Mouse (Mus musculus) midbrain, embryonic 13.5 days (tissue): ENCODE measurements around the gene Aurkaip1. TPM values are rescaled to one million over a fixed set of nuclear protein-coding genes. Genes with fewer than 3 reads are reported as not detected.
A peak's percentile ranks its signal among the peaks of the same experiment; 100 is the strongest.

Source experiments
- ATAC-seq: fragments of 200-750 bp; cut with Nextera tagmentation; 2 replicates; pipeline ENCODE4 v1.8.0; 2017; ENCODE audit warnings: mild to moderate bottlenecking, moderate TSS enrichment, moderate library complexity
- H3K27ac ChIP-seq: fragments of 300-500 bp; sonication (generic); 2 replicates; pipeline ENCODE4 v1.5.1; 2015; ENCODE audit warnings: inconsistent platforms, mild to moderate bottlenecking, moderate library complexity
- H3K27me3 ChIP-seq: fragments of 300-500 bp; sonication (generic); 2 replicates; pipeline ENCODE4 v1.6.1; 2015; ENCODE audit warnings: mild to moderate bottlenecking, inconsistent platforms
- H3K36me3 ChIP-seq: fragments of 300-500 bp; sonication (generic); 2 replicates; pipeline ENCODE4 v1.6.1; 2015; ENCODE audit warnings: mild to moderate bottlenecking, inconsistent platforms
- H3K4me1 ChIP-seq: fragments of 300-500 bp; sonication (generic); replicated peaks from 2 replicates; pipeline ENCODE4 v1.6.1; 2015; ENCODE audit warnings: inconsistent platforms
- H3K4me2 ChIP-seq: fragments of 300-500 bp; sonication (generic); replicated peaks from 2 replicates; pipeline ENCODE4 v1.6.1; 2015; ENCODE audit warnings: moderate library complexity, mild to moderate bottlenecking, inconsistent platforms
- H3K4me3 ChIP-seq: fragments of 300-500 bp; sonication (generic); replicated peaks from 2 replicates; pipeline ENCODE4 v1.5.1; 2015; ENCODE audit warnings: mild to moderate bottlenecking, inconsistent platforms
- H3K9ac ChIP-seq: fragments of 300-500 bp; sonication (generic); replicated peaks from 2 replicates; pipeline ENCODE4 v1.6.1; 2015; ENCODE audit warnings: mild to moderate bottlenecking, inconsistent platforms
- H3K9me3 ChIP-seq: fragments of 300-500 bp; sonication (generic); 2 replicates; pipeline ENCODE4 v1.6.1; 2016; ENCODE audit warnings: mild to moderate bottlenecking, inconsistent platforms
- WGBS: fragments of 180-500 bp; shearing (Covaris S2); methylation state at CpG from one replicate; pipeline ENCODE4 v1.1.7; 2015; 5-methylcytosine and 5-hydroxymethylcytosine counted together
- polyA plus RNA-seq: library from polyadenylated mRNA; unstranded; fragments of >200 nt; fragmentation: Nextera tagmentation; extraction: Ambion mirVana; gene quantifications from 2 replicates; pipeline ENCODE4 v1.2.1, GENCODE M21; 2015

The Aurkaip1 gene
- polyA plus RNA-seq, 1 experiment from 2014 or later = 146 TPM

DNA sequence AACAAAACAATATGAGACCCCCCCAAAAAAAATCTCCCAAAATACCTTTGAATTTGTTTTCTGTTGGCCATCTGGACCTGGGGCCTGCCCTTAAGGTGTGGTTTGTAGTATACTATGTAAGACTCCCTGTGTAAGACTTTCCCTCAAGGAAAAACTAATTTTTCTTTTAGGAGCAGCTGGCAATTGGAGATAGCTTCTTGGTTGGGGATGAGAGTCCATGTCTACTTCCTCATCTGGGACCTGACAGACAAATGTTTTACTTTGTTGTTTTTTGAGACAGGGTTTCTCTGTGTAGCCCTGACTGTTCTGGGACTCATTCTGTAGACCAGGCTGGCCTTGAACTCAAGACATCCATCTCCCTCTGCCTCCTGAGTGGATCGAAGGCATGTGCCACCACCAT lies 29.0 kb upstream of the Aurkaip1 start:
- Histone ChIP-seq H3K9me3 (no peaks in the 10 kb centered on the region), H3K4me3 (no peak overlapping the region), H3K9ac (no peak overlapping the region), H3K27ac (no peak overlapping the region), H3K36me3 (peaks cover 6% of the 10 kb centered on the region; the same call in 1 of the 2 replicates), H3K27me3 (no peaks in the 10 kb centered on the region), H3K4me1 (peaks cover 19% of the 10 kb centered on the region), H3K4me2 (no peak overlapping the region)
- 100% methylated on average over 1 of the region's 1 CpGs for WGBS
- ATAC-seq = no peak

DNA sequence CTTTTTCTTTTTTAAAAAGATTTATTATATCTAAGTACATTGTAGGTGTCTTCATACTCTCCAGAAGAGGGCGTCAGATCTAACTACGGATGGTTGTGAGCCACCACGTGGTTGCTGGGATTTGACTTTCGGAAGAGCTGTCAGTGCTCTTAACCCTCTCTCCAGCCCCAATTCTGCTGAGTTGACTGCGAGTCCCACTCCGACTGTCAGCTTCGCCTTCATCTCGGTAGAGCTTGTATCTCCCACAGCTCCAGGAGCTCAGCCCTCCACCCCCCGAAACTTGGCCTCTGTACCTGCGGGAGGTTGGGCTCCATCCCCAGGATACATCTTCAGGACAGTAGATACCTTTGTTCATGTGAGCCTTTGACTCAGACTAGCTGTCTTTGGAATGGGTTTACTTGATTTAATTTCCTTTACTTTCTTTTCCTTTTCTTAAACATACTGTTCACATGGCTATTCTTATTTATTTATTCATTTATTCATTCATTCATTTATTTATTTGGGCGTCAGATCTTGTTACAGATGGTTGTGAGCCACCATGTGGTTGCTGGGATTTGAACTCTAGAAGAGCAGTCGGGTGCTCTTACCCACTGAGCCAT lies 28.2 kb upstream of the Aurkaip1 start, which contains the start of gene Mrpl20:
Gene Mrpl20 (plus strand): TSS at position 138 of the 599 bp plus-strand sequence.
- peak within 1 kb of the TSS; percentile 71 for H3K27ac ChIP-seq
- peak within 1 kb of the TSS; percentile 96 for H3K4me3 ChIP-seq
- peak within 1 kb of the TSS; percentile 83 for H3K4me2 ChIP-seq
- WGBS = 10% methylated on average over 12 of the region's 12 CpGs
- H3K9me3 ChIP-seq = no peaks in the 10 kb centered on the region
- H3K36me3 ChIP-seq = peaks cover 13% of the 10 kb centered on the region
- H3K27me3 ChIP-seq = no peaks in the 10 kb centered on the region
- peak; percentile 34; the same call in 1 of the 2 replicates for ATAC-seq
- peaks cover 19% of the 10 kb centered on the region for H3K4me1 ChIP-seq
- H3K9ac ChIP-seq = peak within 1 kb of the TSS; percentile 87

- peak overlapping the region; percentile 96 for H3K4me3 ChIP-seq
- peak overlapping the region; percentile 71 for H3K27ac ChIP-seq
- no peaks in the 10 kb centered on the region for H3K27me3 ChIP-seq
- 1% methylated on average over 58 of the region's 58 CpGs for WGBS
- H3K9me3 ChIP-seq = no peaks in the 10 kb centered on the region
- peak overlapping the region; percentile 87 for H3K9ac ChIP-seq
- H3K36me3 ChIP-seq = peaks cover 20% of the 10 kb centered on the region
- ATAC-seq = peak; percentile 99
- peaks cover 19% of the 10 kb centered on the region for H3K4me1 ChIP-seq
- H3K4me2 ChIP-seq = peak overlapping the region; percentile 83
Observed at GRCm38 (mm10) chr4:155803340-155804041, 27.6 kb upstream of the Aurkaip1 start.

- Histone ChIP-seq H3K27me3 (no peaks in the 10 kb centered on the region), H3K36me3 (peaks cover 46% of the 10 kb centered on the region), H3K4me1 (peaks cover 25% of the 10 kb centered on the region), H3K9me3 (no peaks in the 10 kb centered on the region), H3K4me2 (no peak overlapping the region), H3K9ac (no peak overlapping the region), H3K4me3 (no peak overlapping the region), H3K27ac (no peak overlapping the region)
- ATAC-seq = no peak
- 90% methylated on average over 3 of the region's 3 CpGs for WGBS
Observed at GRCm38 (mm10) chr4:155807841-155808240, 23.2 kb upstream of the Aurkaip1 start.

GRCm38 (mm10) chr4:155811929-155812664 lies 19.0 kb upstream of the Aurkaip1 start, which contains the start of gene Ccnl2:
Ccnl2 (plus strand) TSS chr4:155812489.
- Histone ChIP-seq H3K27ac (peak within 1 kb of the TSS; percentile 88), H3K4me2 (peak within 1 kb of the TSS; percentile 95), H3K4me3 (peak within 1 kb of the TSS; percentile 100), H3K27me3 (no peaks in the 10 kb centered on the region), H3K4me1 (peaks cover 25% of the 10 kb centered on the region), H3K9me3 (no peaks in the 10 kb centered on the region), H3K36me3 (peaks cover 72% of the 10 kb centered on the region), H3K9ac (peak within 1 kb of the TSS; percentile 100)
- under 1% methylated on average over 53 of the region's 60 CpGs for WGBS
- ATAC-seq = peak; percentile 100

DNA sequence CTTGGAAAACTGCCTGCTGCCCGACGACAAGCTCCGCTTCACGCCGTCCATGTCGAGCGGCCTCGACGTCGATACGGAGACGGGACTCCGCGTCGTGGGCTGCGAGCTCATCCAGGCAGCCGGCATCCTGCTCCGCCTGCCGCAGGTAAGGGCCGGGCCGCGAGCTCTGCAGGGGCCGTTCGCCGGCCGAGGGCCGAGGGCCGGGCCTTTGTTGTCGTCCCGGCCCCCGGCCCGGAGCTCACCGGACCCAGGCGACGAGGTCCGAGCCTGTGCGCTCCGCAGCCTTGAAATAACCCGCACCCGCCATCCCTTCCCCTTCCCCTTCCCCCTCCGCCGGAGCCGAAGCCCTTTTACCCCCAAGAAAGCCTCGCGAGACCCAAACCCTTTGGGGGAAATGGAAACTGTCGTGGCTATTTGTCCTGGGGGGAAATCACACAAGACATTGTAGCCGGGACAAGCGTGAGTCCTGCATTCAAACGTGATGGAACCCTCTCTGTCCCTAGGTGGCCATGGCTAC lies 18.3 kb upstream of the Aurkaip1 start:
- ATAC-seq = no peak
- Histone ChIP-seq H3K27me3 (no peaks in the 10 kb centered on the region), H3K4me1 (peaks cover 25% of the 10 kb centered on the region), H3K36me3 (peaks cover 72% of the 10 kb centered on the region), H3K4me2 (peak overlapping the region; percentile 95), H3K9me3 (no peaks in the 10 kb centered on the region), H3K27ac (peak overlapping the region; percentile 88), H3K4me3 (peak overlapping the region; percentile 100), H3K9ac (peak overlapping the region; percentile 100)
- whole genome bisulfite sequencing = under 1% methylated on average over 49 of the region's 49 CpGs

DNA sequence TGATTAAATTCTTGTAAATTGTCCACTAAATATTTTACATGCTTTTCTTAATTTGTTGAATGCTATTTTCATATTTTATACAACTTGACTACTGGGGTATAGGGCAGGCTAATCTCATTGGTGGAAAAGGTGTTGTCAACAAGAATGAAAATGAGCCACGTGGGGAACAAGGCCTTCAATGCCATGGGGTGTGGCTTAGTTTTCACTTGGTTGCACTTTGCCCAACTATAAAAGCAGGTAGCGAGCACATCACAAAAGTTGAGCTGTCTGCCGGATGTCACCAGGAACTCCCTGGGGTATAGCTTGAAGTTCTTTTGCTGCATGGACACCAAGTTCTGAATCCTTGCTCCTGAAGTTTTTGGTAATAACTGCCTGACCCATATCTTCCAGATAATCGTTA lies 13.5 kb upstream of the Aurkaip1 start:
- no peak overlapping the region for H3K9ac ChIP-seq
- H3K36me3 ChIP-seq = peaks cover 83% of the 10 kb centered on the region
- WGBS = 79% methylated on average over 4 of the region's 4 CpGs
- H3K9me3 ChIP-seq = no peaks in the 10 kb centered on the region
- H3K4me2 ChIP-seq = no peak overlapping the region
- no peak for ATAC-seq
- no peak overlapping the region for H3K4me3 ChIP-seq
- peaks cover 18% of the 10 kb centered on the region for H3K4me1 ChIP-seq
- H3K27ac ChIP-seq = no peak overlapping the region
- no peaks in the 10 kb centered on the region for H3K27me3 ChIP-seq

- Histone ChIP-seq H3K4me3 (no peak overlapping the region), H3K27ac (no peak overlapping the region), H3K27me3 (no peaks in the 10 kb centered on the region), H3K4me2 (no peak overlapping the region), H3K4me1 (no peaks in the 10 kb centered on the region), H3K36me3 (peaks cover 93% of the 10 kb centered on the region), H3K9ac (no peak overlapping the region), H3K9me3 (no peaks in the 10 kb centered on the region)
- WGBS = 77% methylated on average over 7 of the region's 7 CpGs
- no peak for ATAC-seq
Observed at GRCm38 (mm10) chr4:155821025-155821424, 10.0 kb upstream of the Aurkaip1 start.

DNA sequence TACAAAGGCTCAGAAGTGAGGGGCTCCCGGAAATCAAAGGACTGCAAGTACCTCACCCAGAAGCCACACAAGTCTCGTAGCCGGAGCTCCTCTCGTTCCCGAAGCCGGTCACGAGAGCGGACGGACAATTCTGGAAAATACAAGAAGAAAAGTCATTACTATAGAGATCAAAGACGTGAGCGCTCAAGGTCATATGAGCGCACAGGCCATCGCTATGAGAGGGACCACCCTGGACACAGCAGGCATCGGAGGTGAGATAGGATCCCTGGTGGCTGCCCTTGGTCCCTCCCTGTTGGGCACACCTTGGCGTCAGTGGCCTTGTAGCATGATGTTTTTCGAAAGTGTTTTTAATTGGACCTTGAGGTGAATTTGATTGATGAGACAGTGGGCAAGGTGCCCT lies 7.6 kb upstream of the Aurkaip1 start:
- H3K36me3 ChIP-seq = peaks cover 86% of the 10 kb centered on the region
- no peak overlapping the region for H3K9ac ChIP-seq
- no peak overlapping the region for H3K4me2 ChIP-seq
- WGBS = 97% methylated on average over 16 of the region's 16 CpGs
- no peaks in the 10 kb centered on the region for H3K4me1 ChIP-seq
- H3K4me3 ChIP-seq = no peak overlapping the region
- no peaks in the 10 kb centered on the region for H3K9me3 ChIP-seq
- H3K27ac ChIP-seq = no peak overlapping the region
- H3K27me3 ChIP-seq = no peaks in the 10 kb centered on the region
- ATAC-seq = no peak

DNA sequence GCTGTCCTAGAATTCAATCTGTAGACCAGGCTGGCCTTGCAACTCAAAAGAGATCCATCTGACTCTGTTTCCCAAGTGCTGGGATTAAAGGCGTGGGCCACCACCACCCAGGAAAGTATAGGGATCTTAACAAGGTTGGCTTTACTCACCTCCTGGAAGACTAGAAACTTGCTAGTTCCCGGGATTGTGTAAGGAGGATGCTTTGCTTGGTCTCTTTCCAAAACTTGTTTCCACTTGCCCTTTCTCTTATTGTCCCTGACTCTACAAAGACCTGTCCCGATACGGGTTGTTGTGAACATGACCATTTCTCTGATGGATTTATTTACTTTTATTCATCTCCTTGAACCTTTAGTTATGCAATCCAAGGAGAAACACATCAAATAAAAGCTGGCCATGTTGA lies 1.2 kb upstream of the Aurkaip1 start:
- H3K4me1 ChIP-seq = peaks cover 25% of the 10 kb centered on the region
- no peaks in the 10 kb centered on the region for H3K27me3 ChIP-seq
- H3K9me3 ChIP-seq = no peaks in the 10 kb centered on the region
- H3K9ac ChIP-seq = no peak overlapping the region
- peaks cover 34% of the 10 kb centered on the region for H3K36me3 ChIP-seq
- H3K4me2 ChIP-seq = no peak overlapping the region
- no peak overlapping the region for H3K27ac ChIP-seq
- ATAC-seq = no peak
- H3K4me3 ChIP-seq = no peak overlapping the region
- WGBS = 98% methylated on average over 4 of the region's 4 CpGs

- WGBS = 58% methylated on average over 8 of the region's 8 CpGs
- Histone ChIP-seq H3K9me3 (no peaks in the 10 kb centered on the region), H3K9ac (0 out of 2 replicates have a peak overlapping the region, but pooled peaks have one; percentile 41), H3K27me3 (no peaks in the 10 kb centered on the region), H3K4me2 (peak overlapping the region; percentile 96), H3K4me1 (peaks cover 25% of the 10 kb centered on the region), H3K27ac (peak overlapping the region; percentile 87), H3K4me3 (peak overlapping the region; percentile 92), H3K36me3 (peaks cover 27% of the 10 kb centered on the region)
- no peak for ATAC-seq
Observed at GRCm38 (mm10) chr4:155830596-155830995, 476 bp upstream of the Aurkaip1 start.

GRCm38 (mm10) chr4:155831831-155832230 lies 759 bp downstream of the Aurkaip1 start:
- no peak; the same call in 1 of the 2 replicates for ATAC-seq
- Histone ChIP-seq H3K27ac (peak overlapping the region; percentile 87), H3K36me3 (peaks cover 22% of the 10 kb centered on the region), H3K4me3 (peak overlapping the region; percentile 92), H3K4me2 (peak overlapping the region; percentile 96), H3K4me1 (peaks cover 25% of the 10 kb centered on the region), H3K9me3 (no peaks in the 10 kb centered on the region), H3K9ac (peak overlapping the region; percentile 90), H3K27me3 (no peaks in the 10 kb centered on the region)
- 1% methylated on average over 25 of the region's 25 CpGs for WGBS
